Mouse (Mus musculus) brain, embryonic 14.5 days (tissue): ENCODE results near the gene Napsa.

Experiments
- CTCF ChIP-seq: fragments of 200-500 bp; IDR thresholded peaks from 2 replicates; pipeline ENCODE4 v1.5.1; 2012; ENCODE audit warnings: inconsistent platforms, mild to moderate bottlenecking, moderate library complexity, borderline replicate concordance; ENCODE audit not compliant: insufficient read depth, insufficient read length; ENCODE audit errors: extremely low read depth
- POLR2A ChIP-seq: fragments of 200-500 bp; IDR thresholded peaks from 2 replicates; pipeline ENCODE4 v1.6.1; 2012; ENCODE audit warnings: mild to moderate bottlenecking, inconsistent platforms, borderline replicate concordance; ENCODE audit not compliant: poor library complexity, insufficient read depth, insufficient read length, severe bottlenecking; ENCODE audit errors: extremely low read depth

- TF ChIP-seq CTCF (no peak), POLR2A (no peak)
These were observed 37.3 kb upstream of the Napsa start for GRCm38 (mm10) chr7:44534656-44535441.
